In genomic region chr6:145346789-145347557, GRCm38 (mm10) we compare ENCODE assay signal across 10 mouse cellular contexts.
DNase-seq lines count a peak whose midpoint lies in the region; ATAC-seq and TF ChIP-seq lines count a peak whose summit lies in the region.
"Had no signal": no experiment of that assay in that cellular context is flagged by ENCODE, and none has a peak within 500 bp of the region (broad histone marks: within the 10 kb centered on the region; RNA-seq: fewer than 3 reads in every experiment).

No protein-coding gene starts in this region.

- no peak overlapping the region for H3K4me2 ChIP-seq in lung, embryonic 16.5 days (ENCODE audit: low read depth, low read length)

- ATAC-seq in lung, embryonic 16.5 days (ENCODE audit: low read depth): peak; percentile 37; the same call in 1 of the 2 replicates

- H3K27ac ChIP-seq in lung, embryonic 16.5 days (ENCODE audit: low read length): no peak overlapping the region
- H3K27ac ChIP-seq in small intestine, adult 2 months (ENCODE audit: insufficient read depth, low read depth, low read length): peak overlapping the region; percentile 99
- H3K27ac ChIP-seq: forebrain, embryonic 10.5 days had no signal

- H3K27me3 ChIP-seq in lung, embryonic 16.5 days (ENCODE audit: control insufficient read depth, insufficient read depth, low read depth, low read length): no peaks in the 10 kb centered on the region
- no peaks in the 10 kb centered on the region for H3K27me3 ChIP-seq in small intestine, adult 2 months (ENCODE audit: control insufficient read depth, insufficient read depth, low read length)

- no peak overlapping the region for H3K9ac ChIP-seq in lung, embryonic 16.5 days (ENCODE audit: low read length)

- whole genome bisulfite sequencing in lung, embryonic 16.5 days: 58% methylated on average over 11 of the region's 11 CpGs
- WGBS in lung, adult 2 months: 60% methylated on average over 11 of the region's 11 CpGs
- 26% methylated on average over 11 of the region's 11 CpGs for WGBS in small intestine, adult 2 months

- H3K4me1 ChIP-seq in lung, embryonic 16.5 days (replicated peaks; ENCODE audit: control insufficient read depth, insufficient read depth, low read length): no peaks in the 10 kb centered on the region
- no peaks in the 10 kb centered on the region for H3K4me1 ChIP-seq in lung, adult 2 months (ENCODE audit: control insufficient read depth, insufficient read depth, low read length)
- peaks cover 27% of the 10 kb centered on the region for H3K4me1 ChIP-seq in small intestine, adult 2 months (ENCODE audit: control insufficient read depth, insufficient read depth, insufficient read length, low read length)

- DNase-seq in lung, adult 2 months: no peak
- DNase-seq in cerebellum, adult 11-12 months: peak; percentile 85
- peak; percentile 17 to 45 for DNase-seq in kidney, adult 8-10 months
- no peak for DNase-seq in thymus, postnatal 25 days
- DNase-seq in urinary bladder, postnatal 25 days (ENCODE audit: low spot score): no peak
- DNase-seq: retina, postnatal 1 day; thymus, adult 2 months had no signal

- H3K36me3 ChIP-seq in lung, embryonic 16.5 days (ENCODE audit: control insufficient read depth, insufficient read depth, low read length): no peaks in the 10 kb centered on the region
- H3K36me3 ChIP-seq in small intestine, adult 2 months (ENCODE audit: control insufficient read depth, insufficient read depth, low read length): no peaks in the 10 kb centered on the region
- H3K36me3 ChIP-seq: forebrain, embryonic 10.5 days had no signal

- H3K4me3 ChIP-seq in lung, embryonic 16.5 days (ENCODE audit: low read length): no peak overlapping the region
- H3K4me3 ChIP-seq in lung, adult 2 months (replicated peaks; ENCODE audit: extremely low read depth, low read depth, low read length): no peak overlapping the region
- peak overlapping the region; percentile 3; the same call in 1 of the 2 replicates for H3K4me3 ChIP-seq in small intestine, adult 2 months (ENCODE audit: low read depth, low read length)
- H3K4me3 ChIP-seq: forebrain, embryonic 10.5 days had no signal

- no peak for TF ChIP-seq CTCF in lung, adult 2 months (IDR thresholded peaks at IDR 0.05; ENCODE audit: insufficient read depth, low read length)
- no peak for TF ChIP-seq CTCF in small intestine, adult 2 months (IDR thresholded peaks at IDR 0.05; ENCODE audit: extremely low read depth, insufficient read length, insufficient replicate concordance, low read depth, low read length)

- TF ChIP-seq POLR2A in lung, adult 2 months (IDR thresholded peaks at IDR 0.05; ENCODE audit: borderline replicate concordance, extremely low read depth, low read depth, low read length): no peak
- peak; percentile 22; the same call in 1 of the 2 replicates for TF ChIP-seq POLR2A in small intestine, adult 2 months (IDR thresholded peaks at IDR 0.05; ENCODE audit: low read depth, low read length)

- no peaks in the 10 kb centered on the region for H3K9me3 ChIP-seq in lung, embryonic 16.5 days (ENCODE audit: control insufficient read depth, low read length)
- H3K9me3 ChIP-seq: forebrain, embryonic 10.5 days had no signal

Comparison
In these comparisons a context has a peak if more than half of its experiments do, and no peak if none do; other contexts are left out.
1. DNase-seq: peak in cerebellum, adult 11-12 months (single experiment) and kidney, adult 8-10 months (2 of 2); none in lung, adult 2 months (single experiment), thymus, postnatal 25 days (single experiment) and urinary bladder, postnatal 25 days (single experiment).